Mouse (Mus musculus): Measurements from ENCODE around the gene Rexo4.

Rexo4 gene

DNA sequence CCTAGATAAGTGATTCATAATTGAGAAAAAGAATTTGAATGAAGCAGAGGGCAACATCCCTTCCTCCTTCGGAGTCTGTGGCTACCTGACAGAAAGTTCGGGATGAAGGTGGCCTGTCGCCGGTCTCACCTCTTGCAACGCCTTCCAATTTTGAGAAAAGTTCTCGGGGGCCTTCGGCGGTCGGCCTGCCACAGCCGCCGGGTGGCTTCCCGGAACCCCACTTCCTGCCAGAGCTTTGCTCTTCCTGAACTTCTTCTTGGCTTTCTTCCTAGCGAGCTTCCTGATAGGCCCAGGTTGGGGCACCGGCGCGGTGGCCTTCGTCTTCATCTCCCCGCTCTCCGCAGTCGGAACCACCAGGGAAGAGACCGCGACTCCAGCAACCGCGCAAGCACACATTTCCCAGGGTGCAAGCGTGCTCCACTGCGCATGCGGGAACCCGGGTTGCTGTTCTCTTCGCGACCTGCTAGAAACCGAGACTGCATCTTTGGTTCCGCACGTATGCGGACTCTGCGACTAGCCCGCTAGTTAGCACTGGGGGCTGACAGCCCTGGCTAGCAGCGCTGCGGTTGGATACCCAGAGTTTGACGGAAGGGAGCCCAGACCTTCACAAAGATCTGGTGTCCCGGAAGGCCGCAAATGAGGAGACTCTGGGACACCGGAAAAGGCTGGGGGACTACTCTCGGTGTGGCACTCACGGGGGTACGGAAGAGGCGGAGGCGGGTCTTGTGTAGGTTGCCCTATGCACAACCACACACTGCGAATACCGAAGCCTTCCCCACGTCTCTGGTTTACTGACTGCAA lies at the start of gene Rexo4:
TSS of gene Rexo4 (minus strand) at position 464 of the 801 bp plus-strand sequence.
- peak; percentile 96 for DNase-seq (ENCODE audit: low spot score)

DNA sequence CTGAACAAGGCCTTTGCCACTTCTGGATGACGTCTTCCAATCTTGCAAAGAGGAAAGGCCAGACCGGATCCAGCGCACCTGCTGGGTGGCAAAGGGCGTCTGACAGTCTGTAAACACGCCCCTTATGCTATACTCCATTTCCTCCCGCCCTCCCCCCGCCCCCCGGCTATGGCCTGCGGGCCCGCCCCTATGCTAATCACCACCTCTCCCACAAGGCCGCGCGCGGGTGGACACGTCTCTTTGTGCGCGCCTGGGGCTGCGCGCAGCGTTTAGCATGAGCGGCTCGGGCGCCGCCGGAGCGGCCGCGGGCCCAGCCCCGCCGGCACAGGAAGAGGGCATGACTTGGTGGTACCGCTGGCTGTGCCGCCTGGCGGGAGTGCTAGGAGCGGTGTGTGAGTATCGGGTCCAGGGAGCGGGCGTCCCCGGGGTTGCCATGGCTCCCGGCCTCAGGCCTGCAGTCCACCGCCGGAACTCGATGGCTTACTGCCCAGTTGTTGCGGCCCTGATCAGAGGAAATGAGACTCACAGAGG lies 45.6 kb upstream of the Rexo4 start, which contains the start of gene Cacfd1:
TSS of gene Cacfd1 (plus strand) at position 213 of the 531 bp plus-strand sequence.
- DNase-seq (ENCODE audit: low spot score): peak; percentile 90

DNA sequence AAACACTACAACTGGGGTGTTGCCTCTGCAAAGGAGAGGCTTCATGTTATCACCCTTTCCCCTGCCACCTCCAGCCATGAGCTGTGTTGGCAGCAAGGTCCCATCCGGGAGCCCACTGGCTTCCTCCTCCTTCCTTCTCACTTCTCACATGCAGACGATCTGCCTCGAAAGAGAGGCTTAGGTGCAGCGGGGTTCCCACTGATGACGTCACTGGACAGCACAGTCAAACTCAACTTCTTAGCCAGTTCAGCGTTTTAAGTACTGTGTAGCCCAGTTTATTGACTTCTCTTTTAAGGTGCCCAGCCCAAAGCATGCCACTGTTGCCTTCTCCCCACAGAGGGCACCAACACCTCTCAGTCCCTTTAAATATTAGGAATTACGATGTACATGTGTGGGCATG lies 43.5 kb upstream of the Rexo4 start:
- no peak for DNase-seq (ENCODE audit: low spot score)

DNA sequence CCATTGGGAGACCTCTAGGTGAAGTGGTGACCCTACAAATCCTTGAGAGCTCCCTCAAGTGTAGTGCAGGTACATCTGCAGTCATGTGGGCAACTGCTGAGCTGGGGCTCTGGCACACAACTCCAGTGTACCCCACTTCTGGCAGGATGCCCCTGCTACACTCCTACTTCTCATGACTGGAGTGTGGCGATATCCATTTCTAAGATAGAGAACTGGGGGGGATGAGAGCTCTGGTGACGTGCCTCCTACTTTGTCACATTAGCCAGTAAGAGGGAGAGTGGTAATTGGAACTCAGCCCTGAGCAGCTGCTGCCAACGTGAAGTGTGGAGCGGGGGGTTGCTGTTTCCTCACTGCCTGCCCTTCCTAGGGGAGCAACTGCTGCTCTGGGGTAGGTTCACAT lies 42.1 kb upstream of the Rexo4 start:
- no peak for DNase-seq (ENCODE audit: low spot score)

DNA sequence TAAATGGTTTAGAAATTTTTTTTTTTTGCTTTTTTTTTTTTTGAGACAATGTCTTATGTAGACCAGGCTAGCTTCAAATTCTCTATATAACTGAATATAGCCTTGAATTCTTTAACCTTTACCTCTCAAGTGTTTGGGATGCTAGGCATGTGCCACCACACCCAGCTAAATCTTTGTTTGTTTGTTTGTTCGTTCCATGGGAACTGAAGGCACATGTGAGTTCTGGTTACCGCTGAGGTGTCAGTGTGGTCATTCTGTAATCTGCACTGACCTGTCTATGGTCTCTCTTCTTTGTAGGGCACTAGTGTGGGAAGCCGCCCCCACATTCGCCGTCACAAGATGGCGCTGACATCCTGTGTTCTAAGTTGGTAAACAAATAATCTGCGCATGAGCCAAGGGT lies 33.8 kb upstream of the Rexo4 start:
- DNase-seq (ENCODE audit: low spot score): no peak

DNA sequence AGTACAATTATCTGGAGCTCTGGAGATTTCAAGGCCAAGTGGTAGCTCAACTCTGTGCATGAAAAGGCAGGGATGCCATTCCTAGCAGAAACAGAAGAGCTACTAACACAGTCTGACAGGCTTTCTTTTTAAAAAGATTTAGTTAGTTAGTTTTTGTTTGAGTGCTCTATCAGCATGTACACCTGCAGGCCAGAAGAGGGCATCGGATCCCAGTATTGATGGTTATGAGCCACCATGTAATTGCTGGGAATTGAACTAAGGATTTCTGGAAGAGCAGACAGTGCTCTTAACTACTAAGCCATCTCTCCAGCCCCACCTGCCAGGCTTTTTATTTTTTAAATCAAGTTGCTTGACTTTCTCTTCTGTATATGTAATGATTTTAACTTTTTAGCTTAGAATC lies 33.3 kb upstream of the Rexo4 start:
- DNase-seq (ENCODE audit: low spot score): no peak

DNA sequence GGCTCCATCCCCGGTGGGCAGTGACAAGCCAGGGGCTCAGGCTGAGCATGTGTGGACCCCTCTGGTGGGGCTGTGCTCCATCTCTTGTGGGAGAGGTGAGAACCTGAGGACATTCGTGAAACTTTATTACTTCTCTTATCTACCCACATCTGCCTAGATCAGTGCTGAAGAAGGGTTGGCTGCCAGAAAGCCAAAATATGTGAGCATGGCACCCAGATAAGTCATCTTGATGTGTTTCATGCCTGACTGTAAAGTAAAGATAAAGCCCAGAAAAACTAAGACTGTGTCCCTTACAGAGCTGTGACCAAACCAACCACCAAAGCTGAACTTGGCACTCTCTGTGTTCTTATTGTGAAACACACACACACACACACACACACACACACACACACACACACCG lies 29.8 kb upstream of the Rexo4 start:
- no peak for DNase-seq (ENCODE audit: low spot score)

DNA sequence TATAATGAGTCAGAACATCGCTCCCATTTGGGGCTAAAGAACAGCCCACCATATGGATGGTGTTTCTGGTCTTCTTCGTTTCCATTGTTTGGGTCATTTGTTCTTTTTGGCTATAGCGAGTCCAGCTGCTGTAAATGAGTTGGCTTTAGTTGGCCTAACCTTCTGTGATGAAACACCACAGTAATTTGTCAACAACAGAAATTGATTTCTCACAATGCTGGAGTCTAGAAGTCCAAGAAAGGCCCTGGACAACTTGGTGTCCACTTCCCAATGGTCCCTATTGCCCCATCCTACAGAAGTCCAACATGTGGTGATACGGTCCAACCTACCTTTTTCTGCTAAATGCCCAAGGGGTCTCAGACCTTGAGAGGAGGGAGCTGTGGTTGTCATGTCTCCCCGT lies 20.5 kb upstream of the Rexo4 start:
- DNase-seq (ENCODE audit: low spot score): no peak

DNA sequence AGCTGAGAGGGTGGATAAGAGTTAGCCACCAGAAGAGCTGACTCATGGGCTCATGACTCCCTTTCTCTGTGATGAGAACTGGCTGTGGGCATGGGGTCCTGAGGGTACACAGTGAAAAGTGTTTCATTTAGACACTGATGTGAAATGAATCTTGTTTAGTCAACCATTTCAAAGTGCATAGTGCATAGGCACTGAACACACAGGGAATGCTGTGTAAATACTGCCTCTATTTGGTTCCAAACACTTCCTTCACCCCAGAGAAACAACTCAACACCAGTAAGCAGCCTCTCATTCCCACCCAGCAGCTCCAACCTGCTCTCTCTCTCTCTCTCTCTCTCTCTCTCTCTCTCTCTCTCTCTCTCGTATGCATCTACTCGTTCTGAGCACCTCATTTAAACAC lies 20.0 kb upstream of the Rexo4 start:
- DNase-seq (ENCODE audit: low spot score): no peak

DNA sequence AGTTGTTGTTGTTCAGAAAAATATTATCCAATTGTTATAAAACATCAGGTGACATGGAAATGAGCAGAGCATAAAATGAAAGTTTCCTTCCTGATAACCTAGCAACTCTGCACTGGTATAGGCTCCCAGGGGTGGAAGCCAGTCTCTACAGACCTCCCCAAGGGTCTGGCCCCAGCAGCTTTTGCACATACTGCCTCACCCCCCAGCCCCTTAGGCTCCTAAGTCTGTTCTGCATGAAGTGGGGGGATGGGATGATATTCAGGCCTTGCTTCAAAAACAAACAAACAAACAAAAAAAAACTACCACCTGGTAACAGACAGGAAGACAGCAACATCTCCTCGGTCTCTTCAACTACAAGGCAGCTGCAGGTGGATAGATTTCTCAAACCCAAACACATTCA lies 16.2 kb upstream of the Rexo4 start:
- DNase-seq (ENCODE audit: low spot score): no peak

DNA sequence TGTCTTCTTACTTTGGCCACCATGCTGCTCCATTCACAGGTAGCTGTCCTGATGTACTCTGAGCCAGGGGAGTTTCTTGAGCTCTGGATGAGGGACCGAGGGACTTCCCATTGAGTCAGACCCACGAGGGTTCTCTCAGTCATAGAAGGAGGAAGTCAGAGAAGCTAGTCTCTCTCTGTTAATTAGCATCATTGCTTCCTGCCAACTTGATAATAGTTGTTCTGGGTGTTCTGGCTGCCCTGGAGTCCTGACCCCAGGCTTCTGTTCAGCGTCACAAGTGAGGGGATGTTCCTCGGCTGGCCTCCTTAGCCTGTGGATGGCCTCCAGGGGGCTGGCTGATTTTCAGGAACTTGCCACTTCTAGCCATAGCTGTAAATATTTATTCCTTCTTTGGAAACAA lies 9.8 kb upstream of the Rexo4 start:
- DNase-seq (ENCODE audit: low spot score): no peak

DNA sequence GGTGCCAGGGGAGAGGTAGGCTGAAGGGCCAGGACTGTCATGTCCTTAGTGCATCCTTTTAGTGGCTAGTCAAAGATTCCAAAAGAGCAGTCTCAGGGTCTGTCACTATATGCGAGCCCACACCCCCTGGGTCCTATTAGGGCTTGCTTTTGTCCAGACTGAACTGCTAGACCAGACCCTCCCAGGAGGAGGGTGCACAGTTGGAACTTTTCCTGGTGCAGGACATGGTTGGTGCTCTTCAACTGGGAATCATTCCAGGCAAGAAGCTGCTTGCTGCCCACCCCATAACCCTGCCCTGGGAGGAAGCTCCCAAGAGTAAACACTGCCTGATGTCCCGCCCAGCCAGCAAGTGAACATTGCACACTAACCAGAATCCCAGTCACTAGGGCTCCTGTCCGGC lies 8.9 kb upstream of the Rexo4 start, which contains the start of gene Adamts13:
TSS of gene Adamts13 (plus strand) at position 301 of the 400 bp plus-strand sequence.
- no peak for DNase-seq (ENCODE audit: low spot score)

DNA sequence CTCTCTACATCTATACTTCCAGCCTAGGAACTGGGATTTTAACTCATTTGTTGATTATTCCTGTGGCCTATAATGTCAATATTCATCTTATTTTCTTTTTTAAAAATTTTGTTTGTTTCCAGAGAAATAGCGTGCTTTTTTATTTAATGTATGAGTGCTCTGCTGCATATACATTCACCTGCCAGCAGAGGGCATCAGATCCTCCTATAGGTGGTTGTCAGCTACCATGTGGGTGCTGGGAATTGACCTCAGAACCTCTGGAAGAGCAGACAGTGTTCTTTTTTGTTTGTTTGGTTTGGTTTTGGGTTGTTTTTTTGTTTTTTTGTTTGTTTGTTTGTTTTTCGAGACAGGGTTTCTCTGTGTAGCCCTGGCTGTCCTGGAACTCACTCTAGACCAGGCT lies 3.1 kb upstream of the Rexo4 start:
- no peak for DNase-seq (ENCODE audit: low spot score)

DNA sequence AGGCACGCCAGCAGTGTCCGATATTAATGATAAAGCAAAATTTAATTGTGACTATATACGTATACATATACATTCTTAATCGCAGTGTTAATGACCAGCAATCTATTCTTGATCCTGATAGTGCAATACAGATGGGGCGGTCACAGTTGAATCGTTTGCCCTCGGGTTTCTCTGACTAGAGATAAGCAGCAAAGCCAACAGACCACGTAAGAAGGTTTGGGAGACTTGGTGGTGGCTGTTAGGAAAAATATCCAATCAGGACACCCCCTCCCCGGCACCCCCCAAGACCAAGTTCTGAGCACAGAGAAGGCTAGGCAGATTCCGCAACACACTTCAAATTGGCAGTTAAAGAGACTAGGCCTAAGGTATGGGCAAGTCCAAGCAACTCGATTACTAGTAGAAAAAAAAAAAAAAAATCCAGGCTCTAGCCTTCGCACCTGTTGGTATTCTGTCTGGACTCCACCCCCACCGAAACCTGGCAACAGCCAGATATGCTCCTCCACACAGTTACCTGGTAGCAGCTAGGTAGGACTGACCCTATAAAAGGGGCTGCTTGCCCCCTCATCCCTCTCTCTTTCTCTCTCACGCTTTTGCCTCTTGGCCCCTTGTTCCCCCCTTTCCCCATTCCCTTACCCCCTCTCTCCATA lies 661 bp upstream of the Rexo4 start:
- DNase-seq (ENCODE audit: low spot score): no peak

DNA sequence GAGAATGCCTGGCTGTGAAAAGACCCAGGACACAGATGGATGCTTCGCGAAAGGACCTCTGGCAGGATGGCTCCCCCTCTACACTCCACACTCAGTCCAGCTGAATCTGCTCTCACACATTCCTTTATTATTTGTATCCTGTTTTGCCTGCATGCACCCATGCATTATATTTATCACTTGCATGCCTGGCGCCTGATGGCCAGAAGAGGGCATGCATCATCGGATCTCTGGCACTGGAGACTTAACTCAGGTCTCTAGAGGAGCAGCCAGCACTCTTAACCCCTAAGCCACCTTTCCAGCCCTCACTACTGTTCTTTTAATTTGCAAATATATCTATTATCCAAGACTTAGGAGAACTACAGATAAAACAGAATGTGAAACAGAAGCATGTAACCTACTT lies 3.4 kb downstream of the Rexo4 start:
- DNase-seq (ENCODE audit: low spot score): peak; percentile 15

DNA sequence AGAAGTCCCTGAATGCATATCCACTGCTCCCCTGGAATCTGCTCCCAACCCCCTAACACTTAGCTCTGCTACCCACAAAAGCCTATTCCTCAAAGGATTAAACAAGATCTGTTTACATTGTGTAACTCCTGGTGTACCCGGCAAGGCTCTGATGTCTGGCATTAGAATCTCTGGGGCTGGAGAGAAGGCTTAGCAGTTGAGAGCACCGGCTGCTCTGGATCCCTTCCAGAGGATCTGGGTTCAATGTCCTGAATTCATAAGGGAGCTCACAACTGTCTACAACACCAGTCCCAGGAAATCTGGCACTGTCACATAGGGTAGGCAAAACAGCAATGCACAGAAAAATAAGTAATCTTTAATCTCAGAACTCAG lies 6.7 kb downstream of the Rexo4 start:
- DNase-seq (ENCODE audit: low spot score): no peak

DNA sequence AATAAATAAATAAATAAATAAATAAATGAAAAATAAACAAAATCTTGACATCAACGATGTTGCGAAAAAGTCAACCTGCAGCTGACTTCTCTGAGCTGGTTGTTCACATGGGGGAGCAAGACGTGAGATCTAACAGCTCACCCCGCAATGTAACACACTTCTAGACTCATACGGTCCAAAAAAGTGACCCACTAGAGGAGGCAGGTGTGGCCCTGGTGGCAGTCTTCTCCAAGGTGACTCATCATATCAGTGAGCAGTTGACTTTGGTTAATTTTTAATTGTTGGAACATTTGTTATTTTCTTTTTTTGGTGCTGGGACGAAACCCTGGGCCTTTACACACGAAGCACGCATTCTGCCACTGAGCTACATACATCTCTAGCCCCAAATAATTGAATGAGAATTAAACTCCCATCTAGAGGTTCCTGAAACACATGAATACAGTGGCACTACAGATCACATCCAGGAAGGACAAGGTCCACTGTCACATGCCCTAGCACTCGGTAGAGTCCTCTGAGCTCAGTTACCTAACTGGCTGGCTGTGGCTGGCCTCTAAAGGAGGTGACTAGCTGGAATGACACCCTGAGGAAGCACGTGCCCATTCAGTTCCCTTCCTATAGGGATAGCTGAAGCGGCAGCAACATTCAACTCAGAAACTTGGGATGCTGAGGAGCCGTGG lies 7.2 kb downstream of the Rexo4 start:
- DNase-seq (ENCODE audit: low spot score): no peak

DNA sequence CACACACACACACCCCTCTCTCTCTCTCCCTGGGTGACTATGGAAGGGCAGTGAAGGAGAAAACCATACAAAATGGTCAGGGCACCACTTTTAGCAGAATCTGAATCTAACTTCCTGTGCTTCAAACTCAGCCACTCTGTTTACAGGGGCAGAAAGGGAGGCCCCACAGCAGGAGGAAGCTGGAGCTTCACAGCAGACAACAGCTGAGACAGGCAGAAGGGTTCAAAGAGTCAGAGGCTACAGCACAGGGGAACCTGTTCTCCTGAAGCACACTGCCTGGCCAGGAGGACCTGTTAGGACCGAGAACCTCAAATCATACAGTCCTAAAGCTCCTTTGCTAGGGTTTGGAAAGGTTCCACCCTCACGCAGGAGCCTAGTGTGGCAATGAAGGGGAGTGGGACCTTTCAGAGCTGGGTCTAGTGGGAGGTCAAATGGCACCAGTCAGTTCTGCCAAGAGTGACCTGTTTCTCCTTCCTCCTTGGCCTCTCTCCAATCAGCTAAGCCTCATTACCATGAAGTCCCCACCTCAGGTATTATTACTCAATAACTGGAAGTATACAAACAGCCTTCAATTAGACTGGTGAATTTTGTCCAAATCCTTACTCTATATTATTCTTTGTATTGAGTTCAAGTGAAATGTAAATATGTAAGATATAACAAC lies 9.3 kb downstream of the Rexo4 start:
- DNase-seq (ENCODE audit: low spot score): no peak

DNA sequence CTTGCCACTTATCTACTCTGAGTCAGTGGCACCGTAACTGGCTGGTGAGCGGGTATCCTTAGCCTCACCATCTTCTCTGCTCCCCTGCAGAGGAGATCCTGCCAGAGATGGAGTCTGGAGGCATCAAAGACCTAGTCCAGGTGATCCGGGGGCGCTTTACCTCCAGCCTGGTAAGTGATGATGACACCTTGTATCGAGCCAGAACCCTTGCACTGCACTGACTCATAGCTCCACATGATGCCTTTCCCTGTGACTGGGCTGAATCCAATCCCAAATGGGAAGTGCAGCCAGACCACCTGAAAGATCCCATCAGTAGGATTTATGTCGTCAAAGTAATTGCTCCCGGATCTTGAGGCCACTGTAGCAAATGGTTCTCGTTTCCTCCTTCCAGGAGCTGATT lies 11.3 kb downstream of the Rexo4 start:
- DNase-seq (ENCODE audit: low spot score): no peak

DNA sequence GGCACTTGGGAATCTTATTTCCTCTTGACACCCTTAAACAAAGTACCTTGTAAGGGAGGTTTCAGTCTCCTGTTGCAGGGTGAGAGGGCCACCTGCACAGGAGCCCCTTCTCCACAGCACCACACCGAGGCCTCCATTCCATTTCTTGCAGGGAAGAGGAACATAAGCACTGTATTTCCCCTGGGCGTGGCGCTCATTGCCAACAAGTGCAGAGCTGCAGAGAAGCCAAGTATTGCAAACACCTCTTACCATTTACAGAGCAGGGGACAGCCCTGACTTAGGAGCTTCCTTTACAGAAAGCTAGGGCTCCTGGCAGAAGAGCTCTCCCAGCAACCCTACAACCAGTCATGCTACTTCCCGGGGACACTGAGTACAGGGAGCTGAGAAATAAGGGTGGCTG lies 12.0 kb downstream of the Rexo4 start:
- DNase-seq (ENCODE audit: low spot score): no peak

DNA sequence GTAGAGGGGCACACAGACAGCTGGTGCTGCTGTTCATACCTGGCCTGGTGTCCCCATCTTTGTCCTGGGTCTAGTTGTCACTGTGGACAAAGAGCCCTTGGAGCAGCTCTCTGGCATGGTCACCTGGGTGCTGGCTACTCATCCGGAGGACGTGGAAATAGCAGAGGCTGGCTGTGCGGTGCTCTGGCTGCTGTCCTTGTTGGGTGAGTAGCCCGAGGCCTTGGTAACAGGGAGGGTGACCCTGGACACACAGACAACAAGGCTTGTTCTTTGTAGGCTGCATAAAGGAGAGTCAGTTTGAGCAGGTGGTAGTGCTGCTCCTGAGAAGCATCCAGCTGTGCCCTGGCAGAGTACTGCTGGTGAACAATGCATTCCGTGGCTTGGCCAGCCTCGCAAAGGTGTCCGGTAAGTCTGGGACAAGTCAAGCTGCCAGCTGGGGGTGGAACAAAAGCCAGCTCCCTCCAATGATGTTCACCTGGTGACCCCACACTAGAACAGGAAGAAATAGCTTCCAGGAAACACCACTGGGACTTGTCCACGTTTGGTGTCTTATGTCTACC lies 12.8 kb downstream of the Rexo4 start:
- no peak for DNase-seq (ENCODE audit: low spot score)

DNA sequence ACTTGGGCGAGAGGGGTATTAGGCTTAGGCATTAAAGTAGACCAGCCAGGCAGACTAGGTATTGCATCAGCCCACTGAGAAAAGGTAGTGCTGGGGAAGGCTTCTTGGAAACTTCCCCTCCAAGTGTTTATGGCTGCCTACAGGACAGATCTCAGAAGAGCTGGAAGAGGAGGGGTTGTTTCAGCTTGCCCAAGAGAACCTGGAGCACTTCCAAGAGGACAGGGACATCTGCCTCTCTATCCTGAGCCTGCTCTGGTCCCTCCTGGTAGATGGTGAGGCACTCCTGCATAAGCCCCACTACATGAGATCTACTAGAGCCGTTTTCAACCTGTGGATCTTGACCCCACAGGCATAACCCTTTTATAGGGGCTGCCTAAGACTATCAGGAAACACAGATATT lies 13.8 kb downstream of the Rexo4 start:
- no peak for DNase-seq (ENCODE audit: low spot score)

Measured in retina, embryonic 14.5 days (tissue).